Mouse (Mus musculus): Measurements from ENCODE around the gene Zscan12. TPM values are rescaled to one million over a fixed set of nuclear protein-coding genes. Genes with fewer than 3 reads are reported as not detected.
"Not testable (repeated sequence)": the region's sequence is repeated elsewhere in the genome, so short reads cannot be mapped to it uniquely, and the experiment has no call there.

Gene Zscan12
- polyA plus RNA-seq, 1 experiment from 2014 or later = 11.4 TPM

GRCm38 (mm10) chr13:21395623-21396022 lies 33.0 kb downstream of the Zscan12 start:
- 94% methylated on average over 6 of the region's 6 CpGs for WGBS
- Histone ChIP-seq H3K27ac (ENCODE audit: low read depth, low read length) (no peak overlapping the region), H3K27me3 (ENCODE audit: control insufficient read depth, insufficient read depth, low read length) (no peaks in the 10 kb centered on the region), H3K4me2 (ENCODE audit: low read depth, low read length) (no peak overlapping the region), H3K9me3 (ENCODE audit: control insufficient read depth, low read length) (no peaks in the 10 kb centered on the region), H3K36me3 (ENCODE audit: control insufficient read depth, insufficient read depth, low read length) (peaks cover 34% of the 10 kb centered on the region), H3K4me3 (ENCODE audit: low read depth, low read length) (no peak overlapping the region), H3K4me1 (ENCODE audit: control insufficient read depth, insufficient read depth, low read length) (no peaks in the 10 kb centered on the region; the same call in 1 of the 2 replicates), H3K9ac (replicated peaks; ENCODE audit: low read depth, low read length) (no peak overlapping the region)
- no peak for ATAC-seq (ENCODE audit: low read depth)

GRCm38 (mm10) chr13:21396048-21396447 lies 33.4 kb downstream of the Zscan12 start:
- H3K9me3 ChIP-seq (ENCODE audit: control insufficient read depth, low read length); H3K4me2 ChIP-seq (ENCODE audit: low read depth, low read length); H3K27ac ChIP-seq (ENCODE audit: low read depth, low read length); H3K4me3 ChIP-seq (ENCODE audit: low read depth, low read length); H3K9ac ChIP-seq (replicated peaks; ENCODE audit: low read depth, low read length); H3K4me1 ChIP-seq (ENCODE audit: control insufficient read depth, insufficient read depth, low read length); H3K27me3 ChIP-seq (ENCODE audit: control insufficient read depth, insufficient read depth, low read length): not testable (repeated sequence)
- H3K36me3 ChIP-seq (ENCODE audit: control insufficient read depth, insufficient read depth, low read length) = peaks cover 31% of the 10 kb centered on the region
- WGBS = 100% methylated on average over 10 of the region's 18 CpGs
- peak; percentile 31; the same call in 1 of the 2 replicates for ATAC-seq (ENCODE audit: low read depth)

- Histone ChIP-seq H3K4me2 (ENCODE audit: low read depth, low read length) (no peak overlapping the region), H3K27ac (ENCODE audit: low read depth, low read length) (no peak overlapping the region), H3K4me3 (ENCODE audit: low read depth, low read length) (no peak overlapping the region), H3K36me3 (ENCODE audit: control insufficient read depth, insufficient read depth, low read length) (peaks cover 20% of the 10 kb centered on the region; the same call in 1 of the 2 replicates), H3K9ac (replicated peaks; ENCODE audit: low read depth, low read length) (no peak overlapping the region), H3K4me1 (ENCODE audit: control insufficient read depth, insufficient read depth, low read length) (peaks cover 11% of the 10 kb centered on the region), H3K27me3 (ENCODE audit: control insufficient read depth, insufficient read depth, low read length) (no peaks in the 10 kb centered on the region), H3K9me3 (ENCODE audit: control insufficient read depth, low read length) (no peaks in the 10 kb centered on the region)
- 96% methylated on average over 2 of the region's 2 CpGs for WGBS
- ATAC-seq (ENCODE audit: low read depth) = no peak
Measured at GRCm38 (mm10) chr13:21397486-21397885, 34.9 kb downstream of the Zscan12 start.

GRCm38 (mm10) chr13:21401166-21401565 lies 38.5 kb downstream of the Zscan12 start:
- H3K27ac ChIP-seq (ENCODE audit: low read depth, low read length) = no peak overlapping the region
- H3K9ac ChIP-seq (replicated peaks; ENCODE audit: low read depth, low read length) = peak overlapping the region; percentile 80; the same call in 1 of the 2 replicates
- H3K4me2 ChIP-seq (ENCODE audit: low read depth, low read length) = peak overlapping the region; percentile 87
- WGBS = 85% methylated on average over 3 of the region's 3 CpGs
- peaks cover 11% of the 10 kb centered on the region for H3K4me1 ChIP-seq (ENCODE audit: control insufficient read depth, insufficient read depth, low read length)
- peaks cover 6% of the 10 kb centered on the region; the same call in 1 of the 2 replicates for H3K36me3 ChIP-seq (ENCODE audit: control insufficient read depth, insufficient read depth, low read length)
- peak overlapping the region; percentile 93 for H3K4me3 ChIP-seq (ENCODE audit: low read depth, low read length)
- H3K27me3 ChIP-seq (ENCODE audit: control insufficient read depth, insufficient read depth, low read length) = no peaks in the 10 kb centered on the region
- no peaks in the 10 kb centered on the region for H3K9me3 ChIP-seq (ENCODE audit: control insufficient read depth, low read length)
- ATAC-seq (ENCODE audit: low read depth) = no peak

GRCm38 (mm10) chr13:21401636-21402286 lies 39.1 kb downstream of the Zscan12 start:
- Histone ChIP-seq H3K36me3 (ENCODE audit: control insufficient read depth, insufficient read depth, low read length) (peaks cover 6% of the 10 kb centered on the region; the same call in 1 of the 2 replicates), H3K4me1 (ENCODE audit: control insufficient read depth, insufficient read depth, low read length) (peaks cover 11% of the 10 kb centered on the region), H3K9ac (replicated peaks; ENCODE audit: low read depth, low read length) (peak overlapping the region; percentile 80), H3K27me3 (ENCODE audit: control insufficient read depth, insufficient read depth, low read length) (no peaks in the 10 kb centered on the region), H3K9me3 (ENCODE audit: control insufficient read depth, low read length) (no peaks in the 10 kb centered on the region), H3K27ac (ENCODE audit: low read depth, low read length) (no peak overlapping the region), H3K4me2 (ENCODE audit: low read depth, low read length) (peak overlapping the region; percentile 87), H3K4me3 (ENCODE audit: low read depth, low read length) (peak overlapping the region; percentile 93)
- WGBS = 23% methylated on average over 12 of the region's 12 CpGs
- ATAC-seq (ENCODE audit: low read depth) = peak; percentile 19; the same call in 1 of the 2 replicates

- under 1% methylated on average over 35 of the region's 35 CpGs for WGBS
- ATAC-seq (ENCODE audit: low read depth) = peak; percentile 96
- H3K4me2 ChIP-seq (ENCODE audit: low read depth, low read length) = peak within 1 kb of the TSS; percentile 87
Measured at GRCm38 (mm10) chr13:21402287-21402846, 39.7 kb downstream of the Zscan12 start, which contains the start of gene Zkscan3. Zkscan3 (minus strand) TSS chr13:21402755.

GRCm38 (mm10) chr13:21402848-21403247 lies 40.2 kb downstream of the Zscan12 start:
- H3K4me3 ChIP-seq (ENCODE audit: low read depth, low read length) = peak overlapping the region; percentile 93

More at GRCm38 (mm10) chr13:21402287-21402846, 39.7 kb downstream of the Zscan12 start, which contains the start of gene Zkscan3:
- peak within 1 kb of the TSS; percentile 70; the same call in 1 of the 2 replicates for H3K27ac ChIP-seq (ENCODE audit: low read depth, low read length)
- no peaks in the 10 kb centered on the region for H3K9me3 ChIP-seq (ENCODE audit: control insufficient read depth, low read length)
- peaks cover 11% of the 10 kb centered on the region for H3K4me1 ChIP-seq (ENCODE audit: control insufficient read depth, insufficient read depth, low read length)
- no peaks in the 10 kb centered on the region for H3K27me3 ChIP-seq (ENCODE audit: control insufficient read depth, insufficient read depth, low read length)
- peak within 1 kb of the TSS; percentile 80 for H3K9ac ChIP-seq (replicated peaks; ENCODE audit: low read depth, low read length)
- peak within 1 kb of the TSS; percentile 93 for H3K4me3 ChIP-seq (ENCODE audit: low read depth, low read length)
- H3K36me3 ChIP-seq (ENCODE audit: control insufficient read depth, insufficient read depth, low read length) = peaks cover 6% of the 10 kb centered on the region; the same call in 1 of the 2 replicates

GRCm38 (mm10) chr13:21407341-21407740 lies 44.7 kb downstream of the Zscan12 start:
- 79% methylated on average over 11 of the region's 11 CpGs for WGBS
- Histone ChIP-seq H3K27me3 (ENCODE audit: control insufficient read depth, insufficient read depth, low read length) (no peaks in the 10 kb centered on the region), H3K4me2 (ENCODE audit: low read depth, low read length) (no peak overlapping the region), H3K9ac (replicated peaks; ENCODE audit: low read depth, low read length) (no peak overlapping the region), H3K27ac (ENCODE audit: low read depth, low read length) (no peak overlapping the region), H3K4me3 (ENCODE audit: low read depth, low read length) (no peak overlapping the region), H3K9me3 (ENCODE audit: control insufficient read depth, low read length) (no peaks in the 10 kb centered on the region), H3K4me1 (ENCODE audit: control insufficient read depth, insufficient read depth, low read length) (no peaks in the 10 kb centered on the region), H3K36me3 (ENCODE audit: control insufficient read depth, insufficient read depth, low read length) (no peaks in the 10 kb centered on the region)
- no peak for ATAC-seq (ENCODE audit: low read depth)

More at GRCm38 (mm10) chr13:21402848-21403247, 40.2 kb downstream of the Zscan12 start:
- Histone ChIP-seq H3K9ac (replicated peaks; ENCODE audit: low read depth, low read length) (peak overlapping the region; percentile 80), H3K36me3 (ENCODE audit: control insufficient read depth, insufficient read depth, low read length) (peaks cover 6% of the 10 kb centered on the region; the same call in 1 of the 2 replicates), H3K27ac (ENCODE audit: low read depth, low read length) (no peak overlapping the region; the same call in 1 of the 2 replicates), H3K4me2 (ENCODE audit: low read depth, low read length) (peak overlapping the region; percentile 87), H3K27me3 (ENCODE audit: control insufficient read depth, insufficient read depth, low read length) (no peaks in the 10 kb centered on the region), H3K4me1 (ENCODE audit: control insufficient read depth, insufficient read depth, low read length) (peaks cover 11% of the 10 kb centered on the region), H3K9me3 (ENCODE audit: control insufficient read depth, low read length) (no peaks in the 10 kb centered on the region)
- ATAC-seq (ENCODE audit: low read depth) = peak; percentile 29; the same call in 1 of the 2 replicates
- WGBS = 2% methylated on average over 2 of the region's 2 CpGs

Measured in neural tube, embryonic 14.5 days (tissue).